Mouse (Mus musculus): ENCODE data around the gene Herc1. TPM values are rescaled to one million over a fixed set of nuclear protein-coding genes. Genes with fewer than 3 reads are reported as not detected.

The Herc1 gene
- polyA plus RNA-seq, 1 experiment = 15.5 TPM

DNA sequence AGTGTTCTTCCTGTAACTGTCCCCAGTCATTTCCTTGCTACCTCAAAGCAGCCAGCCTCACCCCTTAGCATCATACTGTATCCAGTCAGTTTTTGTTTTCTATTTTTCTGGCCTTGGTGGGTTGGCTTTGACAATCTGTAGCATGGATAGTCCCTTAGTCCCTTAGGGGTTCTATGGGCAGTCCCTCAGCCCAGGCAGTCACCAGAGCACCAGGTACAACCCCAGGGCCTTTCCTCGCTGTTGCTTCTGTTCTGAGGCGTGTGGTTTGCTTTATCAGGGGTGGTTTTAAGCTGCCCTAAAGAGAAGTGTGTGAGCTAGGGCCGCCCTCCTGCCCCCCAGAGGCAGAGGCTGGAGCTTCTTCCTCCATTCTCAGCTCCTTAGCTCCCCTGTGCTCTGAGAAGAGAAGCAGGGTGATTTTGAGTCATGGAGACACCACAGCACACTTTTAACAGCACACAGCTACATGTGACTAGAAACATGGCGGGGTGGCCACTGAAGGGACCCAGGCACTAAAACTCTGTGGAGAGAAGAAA is 153.7 kb downstream of the Herc1 start:
- Histone ChIP-seq H3K4me3 (ENCODE audit: insufficient read depth, low read depth, low read length) (no peak overlapping the region), H3K27ac (replicated peaks; ENCODE audit: low read depth, low read length) (no peak overlapping the region), H3K4me1 (ENCODE audit: control insufficient read depth, insufficient read depth, insufficient read length, low read length) (peaks cover 10% of the 10 kb centered on the region)

- Histone ChIP-seq H3K4me3 (ENCODE audit: insufficient read depth, low read depth, low read length) (no peak overlapping the region), H3K4me1 (ENCODE audit: control insufficient read depth, insufficient read depth, insufficient read length, low read length) (peaks cover 10% of the 10 kb centered on the region), H3K27ac (replicated peaks; ENCODE audit: low read depth, low read length) (no peak overlapping the region)
Measured at GRCm38 (mm10) chr9:66504518-66504917, 154.3 kb downstream of the Herc1 start.

DNA sequence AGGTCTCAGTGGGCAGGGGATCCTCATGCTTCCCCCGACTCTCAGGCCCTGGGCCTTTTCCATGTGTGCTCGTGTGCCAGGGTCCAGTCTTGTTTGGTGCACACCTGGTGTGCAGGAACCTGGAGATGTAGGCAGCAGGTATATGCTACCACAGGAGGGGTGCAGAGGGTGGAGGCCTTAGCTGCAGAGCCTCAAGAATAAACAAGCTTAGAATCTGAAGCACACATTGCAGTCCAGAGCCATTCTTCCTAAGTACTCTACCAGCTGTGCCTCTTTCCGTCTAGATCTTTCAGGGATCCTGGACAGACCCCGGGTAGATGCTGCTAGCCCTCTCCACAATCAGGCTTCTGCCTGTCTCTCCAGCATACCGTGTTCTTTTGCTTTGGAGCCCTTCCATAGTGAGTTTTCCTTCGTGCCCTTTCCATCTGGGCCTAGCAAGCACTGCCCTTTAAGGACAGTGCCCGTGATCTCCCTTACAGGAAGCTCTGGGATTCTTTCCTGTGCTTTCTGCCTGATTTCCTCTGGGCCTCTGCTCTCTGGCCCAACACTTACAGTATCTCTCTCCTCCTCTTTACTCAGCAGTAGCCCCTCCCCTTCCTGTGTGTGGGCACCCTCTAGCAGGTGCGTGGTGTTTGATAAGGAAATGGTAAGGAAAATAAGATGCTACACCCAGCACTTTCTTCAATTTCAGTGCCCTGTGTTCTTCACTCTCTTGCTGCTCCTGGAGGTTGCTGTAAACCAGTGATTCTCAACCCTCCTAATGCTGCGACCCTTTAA is 155.1 kb downstream of the Herc1 start:
- H3K4me1 ChIP-seq (ENCODE audit: control insufficient read depth, insufficient read depth, insufficient read length, low read length) = peaks cover 10% of the 10 kb centered on the region
- no peak overlapping the region for H3K27ac ChIP-seq (replicated peaks; ENCODE audit: low read depth, low read length)
- no peak overlapping the region for H3K4me3 ChIP-seq (ENCODE audit: insufficient read depth, low read depth, low read length)

- Histone ChIP-seq H3K4me1 (ENCODE audit: control insufficient read depth, insufficient read depth, insufficient read length, low read length) (peaks cover 15% of the 10 kb centered on the region), H3K4me3 (ENCODE audit: insufficient read depth, low read depth, low read length) (no peak overlapping the region), H3K27ac (replicated peaks; ENCODE audit: low read depth, low read length) (no peak overlapping the region)
Measured at GRCm38 (mm10) chr9:66506011-66506410, 155.8 kb downstream of the Herc1 start.

- H3K4me3 ChIP-seq (ENCODE audit: insufficient read depth, low read depth, low read length) = no peak overlapping the region
- H3K27ac ChIP-seq (replicated peaks; ENCODE audit: low read depth, low read length) = no peak overlapping the region
- peaks cover 16% of the 10 kb centered on the region for H3K4me1 ChIP-seq (ENCODE audit: control insufficient read depth, insufficient read depth, insufficient read length, low read length)
Measured at GRCm38 (mm10) chr9:66506424-66506823, 156.2 kb downstream of the Herc1 start.

GRCm38 (mm10) chr9:66507684-66508083 is 157.4 kb downstream of the Herc1 start:
- Histone ChIP-seq H3K27ac (replicated peaks; ENCODE audit: low read depth, low read length) (no peak overlapping the region), H3K4me3 (ENCODE audit: insufficient read depth, low read depth, low read length) (no peak overlapping the region), H3K4me1 (ENCODE audit: control insufficient read depth, insufficient read depth, insufficient read length, low read length) (peaks cover 16% of the 10 kb centered on the region)

- Histone ChIP-seq H3K27ac (replicated peaks; ENCODE audit: low read depth, low read length) (no peak overlapping the region), H3K4me3 (ENCODE audit: insufficient read depth, low read depth, low read length) (no peak overlapping the region), H3K4me1 (ENCODE audit: control insufficient read depth, insufficient read depth, insufficient read length, low read length) (peaks cover 17% of the 10 kb centered on the region)
Measured at GRCm38 (mm10) chr9:66508890-66509399, 158.7 kb downstream of the Herc1 start.

GRCm38 (mm10) chr9:66510351-66510841 is 160.1 kb downstream of the Herc1 start:
- no peak overlapping the region for H3K27ac ChIP-seq (replicated peaks; ENCODE audit: low read depth, low read length)
- H3K4me1 ChIP-seq (ENCODE audit: control insufficient read depth, insufficient read depth, insufficient read length, low read length) = peaks cover 15% of the 10 kb centered on the region
- H3K4me3 ChIP-seq (ENCODE audit: insufficient read depth, low read depth, low read length) = no peak overlapping the region

GRCm38 (mm10) chr9:66510944-66511343 is 160.7 kb downstream of the Herc1 start:
- H3K4me3 ChIP-seq (ENCODE audit: insufficient read depth, low read depth, low read length) = peak overlapping the region; percentile 73
- no peak overlapping the region for H3K27ac ChIP-seq (replicated peaks; ENCODE audit: low read depth, low read length)
- peaks cover 15% of the 10 kb centered on the region; the same call in 1 of the 2 replicates for H3K4me1 ChIP-seq (ENCODE audit: control insufficient read depth, insufficient read depth, insufficient read length, low read length)

GRCm38 (mm10) chr9:66511580-66512350 is 161.5 kb downstream of the Herc1 start:
- Histone ChIP-seq H3K4me1 (ENCODE audit: control insufficient read depth, insufficient read depth, insufficient read length, low read length) (peaks cover 9% of the 10 kb centered on the region; the same call in 1 of the 2 replicates), H3K27ac (replicated peaks; ENCODE audit: low read depth, low read length) (peak overlapping the region; percentile 71)

GRCm38 (mm10) chr9:66512351-66512671 is 162.1 kb downstream of the Herc1 start:
- Histone ChIP-seq H3K27ac (replicated peaks; ENCODE audit: low read depth, low read length) (peak overlapping the region; percentile 71), H3K4me1 (ENCODE audit: control insufficient read depth, insufficient read depth, insufficient read length, low read length) (peaks cover 9% of the 10 kb centered on the region; the same call in 1 of the 2 replicates), H3K4me3 (ENCODE audit: insufficient read depth, low read depth, low read length) (peak overlapping the region; percentile 73)

More at GRCm38 (mm10) chr9:66511580-66512350, 161.5 kb downstream of the Herc1 start:
- peak overlapping the region; percentile 73 for H3K4me3 ChIP-seq (ENCODE audit: insufficient read depth, low read depth, low read length)

DNA sequence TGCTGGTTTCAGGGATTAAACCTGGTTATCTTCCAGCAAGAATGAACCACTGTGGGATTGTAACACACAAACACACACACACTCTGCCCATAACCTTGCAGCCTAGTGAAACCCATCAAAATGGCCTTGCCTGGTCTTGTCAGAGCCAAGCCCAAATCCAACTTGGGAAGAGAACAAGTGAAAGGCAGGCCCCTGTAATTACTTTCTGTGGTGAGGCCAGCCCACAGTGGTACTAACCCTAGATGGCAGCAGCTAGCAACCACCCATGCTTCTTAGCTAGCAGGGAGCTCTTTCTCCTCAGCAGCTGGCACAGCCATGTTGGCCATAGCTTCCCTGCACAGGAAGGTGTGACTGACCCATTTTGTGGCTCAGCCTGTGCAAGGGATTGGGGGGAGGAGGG is 162.9 kb downstream of the Herc1 start:
- no peak overlapping the region for H3K4me3 ChIP-seq (ENCODE audit: insufficient read depth, low read depth, low read length)
- peaks cover 9% of the 10 kb centered on the region; the same call in 1 of the 2 replicates for H3K4me1 ChIP-seq (ENCODE audit: control insufficient read depth, insufficient read depth, insufficient read length, low read length)
- H3K27ac ChIP-seq (replicated peaks; ENCODE audit: low read depth, low read length) = no peak overlapping the region

- H3K4me3 ChIP-seq (ENCODE audit: insufficient read depth, low read depth, low read length) = no peak overlapping the region
- H3K27ac ChIP-seq (replicated peaks; ENCODE audit: low read depth, low read length) = 0 out of 2 replicates have a peak overlapping the region, but pooled peaks have one; percentile 22
- H3K4me1 ChIP-seq (ENCODE audit: control insufficient read depth, insufficient read depth, insufficient read length, low read length) = peaks cover 9% of the 10 kb centered on the region; the same call in 1 of the 2 replicates
Measured at GRCm38 (mm10) chr9:66513661-66514255, 163.5 kb downstream of the Herc1 start.

DNA sequence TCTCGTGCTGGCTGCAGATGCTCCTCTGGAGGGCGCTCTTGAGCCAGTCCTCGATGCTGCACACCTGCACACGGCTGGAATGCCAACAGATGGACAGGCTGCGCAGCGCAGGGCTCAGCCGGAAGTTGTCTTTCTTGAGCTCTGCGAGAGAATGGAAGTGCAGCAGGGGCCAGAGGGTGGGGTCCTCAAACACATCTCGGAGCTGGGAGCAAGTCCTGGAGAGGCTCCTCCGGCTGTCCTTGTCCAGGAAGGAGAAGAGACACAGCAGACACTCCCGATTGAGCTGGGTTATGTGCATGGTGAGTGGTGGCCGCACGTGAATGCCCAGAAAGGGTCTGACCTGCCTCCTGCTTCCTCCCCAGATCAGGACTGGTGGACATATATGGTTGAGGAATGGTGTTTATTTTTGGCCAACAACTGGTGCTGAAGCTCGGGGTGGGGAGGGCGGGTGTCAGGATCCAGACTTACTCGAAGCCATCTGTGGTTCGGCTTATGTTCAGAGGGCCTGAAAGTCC is 164.1 kb downstream of the Herc1 start, which contains the start of gene Fbxl22:
Gene Fbxl22 (minus strand): TSS at position 338 of the 515 bp plus-strand sequence.
- H3K4me3 ChIP-seq (ENCODE audit: insufficient read depth, low read depth, low read length) = no peak within 1 kb of the TSS
- peaks cover 9% of the 10 kb centered on the region; the same call in 1 of the 2 replicates for H3K4me1 ChIP-seq (ENCODE audit: control insufficient read depth, insufficient read depth, insufficient read length, low read length)
- H3K27ac ChIP-seq (replicated peaks; ENCODE audit: low read depth, low read length) = 0 out of 2 replicates have a peak within 1 kb of the TSS, but pooled peaks have one; percentile 22

All from brown adipose tissue, adult 24 weeks (tissue).